Mouse (Mus musculus): ENCODE results near the gene Gm5624.
"Not testable (repeated sequence)": the region's sequence is repeated elsewhere in the genome, so short reads cannot be mapped to it uniquely, and the experiment has no call there.

The Gm5624 gene

DNA sequence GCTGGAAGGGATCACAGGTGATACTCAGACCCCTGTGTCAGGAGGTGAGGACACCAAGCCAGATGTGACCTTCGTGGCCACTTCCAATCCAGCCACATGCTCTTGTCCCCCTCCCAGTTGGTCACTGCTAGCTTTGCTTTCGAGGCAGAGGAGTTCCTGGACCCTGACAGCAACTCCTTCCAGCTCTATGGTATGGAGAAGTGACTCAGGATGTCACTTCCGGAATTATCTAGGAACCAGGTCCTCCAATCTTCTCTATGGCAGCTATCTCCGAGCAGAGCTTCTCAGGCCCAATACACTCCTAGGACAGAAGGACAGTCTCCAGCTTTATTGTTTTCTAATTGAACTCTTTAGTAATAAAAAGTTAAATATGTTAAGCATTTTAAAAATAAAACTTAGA is at the start of gene Gm5624:
Gene Gm5624 (minus strand): TSS at position 202 of the 400 bp plus-strand sequence.
- not testable (repeated sequence) for DNase-seq

- not testable (repeated sequence) for DNase-seq
Measured at GRCm38 (mm10) chr14:44591765-44592164, 36.0 kb downstream of the Gm5624 start.

- not testable (repeated sequence) for DNase-seq
Measured at GRCm38 (mm10) chr14:44582853-44583252, 44.9 kb downstream of the Gm5624 start, which contains the start of gene Gm8247. TSS of gene Gm8247 (plus strand) at chr14:44583153.

- not testable (repeated sequence) for DNase-seq
Measured at GRCm38 (mm10) chr14:44547961-44548360, 79.8 kb downstream of the Gm5624 start.

DNA sequence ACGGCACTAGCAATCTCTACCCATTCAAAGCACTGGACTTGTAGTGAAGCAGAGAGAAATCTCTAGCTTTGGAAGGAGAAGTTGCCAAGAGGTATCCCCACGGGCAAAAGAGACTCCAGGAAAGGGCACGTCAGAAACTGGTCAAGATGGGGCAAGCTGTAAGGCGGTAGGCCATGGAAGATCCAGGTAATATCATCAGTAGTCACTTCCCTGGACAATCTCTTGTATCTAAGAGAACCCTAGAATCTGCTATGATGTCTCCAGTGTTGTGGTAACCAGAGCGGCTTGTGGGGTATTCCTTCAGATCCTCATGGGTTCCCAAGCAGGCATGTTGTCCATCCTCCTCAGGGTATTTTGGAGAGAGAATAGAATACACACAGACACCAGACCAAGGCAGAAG is 109.8 kb downstream of the Gm5624 start, which contains the start of gene Gm17093:
Gene Gm17093 (plus strand): TSS at position 301 of the 400 bp plus-strand sequence.
- DNase-seq, result not testable (repeated sequence)

Measured in thymus, postnatal 14 days (tissue).